Mouse (Mus musculus): Measurements from ENCODE around the gene Adgrl3. TPM values are rescaled to one million over a fixed set of nuclear protein-coding genes. Genes with fewer than 3 reads are reported as not detected.

Gene Adgrl3
- total RNA-seq (2021): 100 to 1,000 TPM; 161 to 176 TPM
- long read RNA-seq, partial matches to known transcripts: 17 of 26 reads
- long read RNA-seq, other reads (novel, unspliced or antisense): 9 of 26 reads

DNA sequence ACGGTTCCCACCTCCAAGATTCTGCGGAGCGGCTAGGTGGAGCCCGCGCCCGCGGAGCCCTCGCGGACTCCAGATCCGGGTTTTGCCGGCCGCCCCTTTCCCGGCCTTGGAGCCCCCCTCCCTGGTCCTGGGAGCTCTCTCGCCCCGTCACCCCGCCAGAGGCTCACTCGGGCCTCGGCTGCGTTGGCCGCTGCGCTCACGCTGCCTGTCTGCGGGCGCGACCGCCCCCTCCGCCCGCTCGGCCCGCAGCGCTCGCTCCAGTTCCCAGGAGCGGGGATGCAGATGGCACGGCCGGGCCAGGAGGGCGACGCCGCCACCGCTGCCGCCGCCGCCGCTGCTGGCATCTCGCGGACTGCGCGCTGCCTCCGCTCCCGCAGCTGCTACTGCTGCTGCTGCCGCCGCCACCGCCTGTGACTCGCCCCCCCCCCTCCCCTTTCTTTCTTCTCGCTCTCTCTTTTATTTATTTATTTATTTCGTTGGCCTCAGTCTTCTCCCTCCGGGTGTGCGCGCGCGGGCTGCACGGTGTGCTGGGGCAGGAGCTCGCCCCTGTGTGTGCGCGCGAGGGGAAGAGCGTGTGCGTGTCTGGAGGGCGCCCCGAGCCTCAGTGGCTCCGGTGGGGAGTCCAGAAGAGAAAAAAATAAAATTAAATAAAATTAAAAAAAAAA lies at the start of gene Adgrl3:
TSS of gene Adgrl3 (plus strand) at position 549 of the 665 bp plus-strand sequence.
- DNase-seq (ENCODE audit: low spot score in 2 of 2): peak; percentile 72 to 80

DNA sequence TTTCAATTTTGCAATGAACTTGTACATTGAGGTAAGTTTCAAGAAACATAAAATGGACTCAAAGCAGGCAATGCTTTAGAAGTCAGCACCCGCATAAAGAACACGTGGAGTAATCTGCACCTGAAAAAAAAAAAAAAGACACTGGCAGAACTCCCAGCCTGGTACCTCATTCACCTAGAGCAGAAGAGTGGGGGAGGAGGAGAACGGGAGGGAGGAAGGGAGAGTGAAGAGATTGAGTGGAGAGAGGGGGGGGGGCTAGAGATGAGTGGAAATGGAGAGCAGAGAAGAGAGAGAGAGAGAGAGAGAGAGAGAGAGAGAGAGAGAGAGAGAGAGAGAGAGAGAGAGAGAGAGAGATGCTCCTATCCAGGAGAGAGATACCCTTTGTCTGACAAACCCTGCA lies 772 bp upstream of the Adgrl3 start:
- DNase-seq (ENCODE audit: low spot score in 2 of 2): no peak

DNA sequence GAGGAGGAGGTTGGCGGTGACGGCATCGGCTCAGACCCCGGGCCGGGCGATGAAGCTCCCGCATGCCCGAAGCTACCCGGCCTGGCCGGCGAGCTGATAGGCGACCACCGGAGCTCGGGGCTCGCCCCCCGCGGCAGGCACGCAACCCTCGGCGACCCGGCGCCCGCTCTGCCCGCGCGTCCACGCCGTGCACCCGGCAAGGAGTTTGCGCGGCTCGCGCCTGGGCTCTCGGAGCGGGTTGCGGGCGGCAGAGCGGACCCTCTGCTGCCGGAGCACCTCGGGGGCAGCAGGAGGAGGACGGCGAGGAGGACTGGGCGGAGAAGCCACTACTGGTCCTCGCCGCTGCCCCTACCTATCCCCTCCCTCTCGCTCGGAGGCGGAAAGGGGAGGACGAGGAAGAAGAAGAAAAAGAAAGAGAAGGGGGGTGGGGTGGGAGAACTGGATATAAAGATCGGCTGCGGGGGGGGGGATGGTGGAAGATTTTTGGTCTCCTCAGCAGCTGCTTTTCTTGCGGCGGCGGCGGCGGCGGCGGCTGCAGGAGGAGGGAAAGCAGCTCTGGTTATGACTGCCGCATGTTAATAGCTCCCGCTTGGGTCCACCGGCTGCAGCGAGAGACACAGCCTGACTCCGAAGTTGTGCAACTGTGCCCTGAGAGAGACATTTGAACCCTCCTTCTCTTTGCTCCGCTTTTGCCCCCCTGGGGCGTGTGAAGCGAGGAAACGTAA lies 505 bp downstream of the Adgrl3 start:
- DNase-seq (ENCODE audit: low spot score in 2 of 2): peak; percentile 52 to 75

DNA sequence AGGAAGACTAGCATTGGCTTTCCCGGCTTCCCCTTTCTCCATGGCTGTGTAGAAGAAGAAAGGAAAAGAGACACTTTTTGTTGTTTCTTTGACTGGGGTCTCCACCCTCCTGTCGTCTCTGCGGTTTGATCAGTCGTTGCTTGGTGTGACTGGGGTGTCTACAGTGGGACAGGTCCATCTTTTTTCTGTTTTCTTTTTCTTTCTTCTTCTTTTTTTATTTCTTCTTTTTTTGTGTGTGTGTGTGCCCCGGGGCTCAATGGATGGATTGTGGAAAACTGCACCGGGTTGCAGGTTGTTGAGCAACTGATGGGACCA lies 1.0 kb downstream of the Adgrl3 start:
- no peak for DNase-seq (ENCODE audit: low spot score in 2 of 2)

- DNase-seq (ENCODE audit: low spot score in 2 of 2): peak; percentile 45 to 70
Observed at GRCm38 (mm10) chr5:81021331-81021863, 1.5 kb downstream of the Adgrl3 start.

DNA sequence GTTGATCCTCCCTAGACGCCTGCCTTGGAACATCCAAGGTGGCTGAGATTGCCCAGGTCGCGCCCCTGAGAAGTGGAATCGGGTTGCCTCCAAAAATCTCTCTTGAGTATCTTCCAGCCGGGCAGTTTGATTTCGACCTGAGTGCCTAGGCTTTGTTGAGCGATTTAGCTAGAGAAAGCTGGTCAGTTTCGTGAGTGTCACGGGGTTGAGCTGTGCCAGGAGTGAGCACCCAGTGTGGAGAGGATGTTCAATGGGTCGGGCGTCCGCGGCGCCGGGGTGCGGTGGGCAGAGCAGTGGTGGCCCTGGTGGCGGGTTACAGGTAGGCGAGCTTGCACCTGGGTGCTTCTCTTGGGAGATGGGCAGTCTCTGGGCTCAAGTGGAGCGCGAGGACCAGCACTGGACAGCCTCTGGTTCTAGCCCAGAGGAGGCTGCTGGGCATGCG lies 1.9 kb downstream of the Adgrl3 start:
- peak in 1 of 2 experiments; percentile 31 for DNase-seq (ENCODE audit: low spot score in 2 of 2)

DNA sequence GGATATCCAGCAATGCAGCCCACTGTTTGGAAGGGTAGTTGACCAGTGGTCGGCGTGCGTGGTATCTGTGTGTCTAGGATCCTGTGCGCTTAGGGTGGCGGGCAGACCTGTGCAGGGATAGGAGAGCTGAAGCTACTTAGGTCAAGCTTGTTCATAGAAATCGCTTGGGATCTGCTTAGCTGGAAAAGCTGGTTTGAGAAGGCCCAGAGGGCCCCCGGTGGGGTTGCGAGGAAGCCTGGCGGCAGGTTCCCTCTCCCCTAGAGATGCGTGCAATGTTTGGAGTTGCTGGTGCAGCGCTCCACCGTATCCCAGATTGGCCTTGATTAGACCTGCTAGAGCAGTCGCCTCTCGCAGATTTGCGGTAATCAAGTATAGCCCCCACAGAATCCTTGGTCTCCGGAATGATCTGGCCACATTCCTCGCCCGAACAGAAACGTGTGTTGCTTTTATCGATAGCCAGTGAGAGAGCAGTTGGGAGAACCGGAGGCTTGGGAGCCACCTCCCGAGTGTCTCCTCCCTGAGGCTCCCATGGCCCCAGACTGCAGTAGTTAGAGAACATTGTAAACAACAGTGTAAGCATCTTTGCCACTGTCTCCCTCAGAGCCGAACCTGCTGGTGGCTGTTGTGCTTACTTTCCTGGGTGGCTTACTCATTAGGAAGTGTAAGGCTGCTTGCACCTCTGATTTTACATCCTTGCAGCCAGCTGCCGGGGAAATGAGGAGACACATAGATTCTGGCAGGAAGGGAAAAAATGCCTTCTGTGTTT lies 2.6 kb downstream of the Adgrl3 start:
- peak; percentile 47 to 60 for DNase-seq (ENCODE audit: low spot score in 2 of 2)

DNA sequence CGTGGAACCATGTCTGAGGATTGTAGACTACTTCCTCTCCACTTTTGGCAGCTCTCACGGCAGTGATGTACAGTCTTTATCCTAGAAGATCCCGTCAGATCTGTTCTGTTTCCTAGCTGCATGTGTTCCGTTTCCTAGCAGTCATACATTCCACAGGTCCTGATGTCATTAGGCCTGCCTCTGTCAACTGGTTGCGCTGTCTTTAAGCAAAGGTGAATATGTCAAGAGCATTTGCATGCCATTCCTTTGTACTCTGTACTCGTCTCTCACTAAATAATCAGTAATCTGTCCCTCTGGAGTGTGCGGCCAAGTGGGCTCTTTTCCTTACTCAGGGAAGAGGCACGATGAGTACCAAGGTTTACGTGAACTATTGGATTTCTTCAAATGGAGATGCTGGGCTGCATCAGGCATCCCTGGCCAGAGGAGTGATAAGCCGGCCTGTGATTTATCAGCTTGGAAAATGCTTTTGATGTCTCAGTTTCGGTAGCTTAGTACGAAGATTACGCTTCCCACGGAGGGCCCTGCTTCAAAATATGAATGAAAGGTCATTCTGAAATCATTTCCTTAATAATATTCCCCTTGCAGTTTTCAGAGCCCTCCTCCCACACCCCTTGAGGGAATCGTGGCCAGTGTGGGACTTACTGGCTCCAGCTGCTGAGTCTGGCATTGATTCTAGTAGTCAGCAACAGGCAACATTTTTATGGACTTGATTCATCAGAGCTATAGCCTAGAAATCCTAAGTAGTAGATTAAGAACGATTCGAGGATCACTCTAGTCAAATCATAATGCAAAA lies 4.2 kb downstream of the Adgrl3 start:
- no peak for DNase-seq (ENCODE audit: low spot score in 2 of 2)

- peak in 1 of 2 experiments; percentile 41 for DNase-seq (ENCODE audit: low spot score in 2 of 2)
Observed at GRCm38 (mm10) chr5:81028875-81029274, 8.9 kb downstream of the Adgrl3 start.

DNA sequence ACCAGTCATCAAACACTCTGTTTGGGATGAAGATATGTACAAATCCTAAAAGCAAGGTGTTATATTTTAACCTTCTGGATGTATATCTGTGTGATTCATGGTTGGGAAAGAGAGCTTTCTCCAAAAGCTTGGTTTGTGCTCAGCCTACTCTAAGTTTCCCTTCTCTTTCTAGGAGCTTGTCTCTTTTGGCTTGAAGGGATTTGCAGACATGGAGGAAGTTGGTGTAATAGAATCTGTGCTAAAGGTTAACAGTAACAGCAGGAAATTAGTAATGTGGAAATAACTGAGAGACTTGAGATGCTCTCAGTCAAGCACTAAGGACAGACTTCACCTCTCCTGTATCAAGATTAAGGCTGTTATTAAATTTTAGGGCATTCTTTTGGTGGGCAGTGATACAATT lies 17.2 kb downstream of the Adgrl3 start:
- no peak for DNase-seq (ENCODE audit: low spot score in 2 of 2)

DNA sequence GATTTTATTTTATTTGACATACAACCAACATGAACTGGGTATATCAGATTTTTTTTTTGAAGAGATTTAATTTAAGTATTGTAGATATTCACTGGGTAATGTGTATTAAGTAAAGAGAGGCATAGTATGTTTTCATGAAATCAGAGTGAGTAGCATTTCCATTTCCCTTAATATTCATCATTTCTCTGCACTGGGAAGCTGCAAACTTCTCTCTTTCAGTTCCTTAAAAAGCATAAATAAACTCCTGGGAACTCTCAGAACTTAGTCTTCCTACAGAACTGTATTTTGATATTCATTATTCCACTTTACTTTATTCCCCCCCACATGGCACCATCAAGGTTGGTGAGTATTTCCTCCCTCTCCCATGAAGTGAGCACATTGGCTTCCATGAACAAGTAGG lies 23.9 kb downstream of the Adgrl3 start:
- no peak for DNase-seq (ENCODE audit: low spot score in 2 of 2)

DNA sequence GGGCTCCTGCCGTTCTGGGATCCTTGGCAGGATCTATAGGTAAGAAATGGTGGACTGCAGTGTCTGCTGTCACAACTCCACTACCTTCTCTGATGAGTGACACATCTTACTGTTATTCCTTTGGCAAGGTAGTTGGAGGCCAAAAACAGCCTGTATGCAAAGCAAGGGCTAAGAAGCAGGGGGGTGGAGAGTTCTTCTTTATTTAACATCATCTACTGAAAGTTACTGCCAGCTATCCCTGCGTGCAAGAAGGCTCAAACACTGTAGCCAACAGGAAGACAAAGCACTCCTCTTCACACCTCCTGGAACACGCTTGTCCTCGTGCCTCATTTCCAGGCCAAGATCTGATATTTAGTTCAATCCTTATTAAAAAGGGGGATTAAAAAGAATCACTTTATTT lies 26.2 kb downstream of the Adgrl3 start:
- no peak for DNase-seq (ENCODE audit: low spot score in 2 of 2)

DNA sequence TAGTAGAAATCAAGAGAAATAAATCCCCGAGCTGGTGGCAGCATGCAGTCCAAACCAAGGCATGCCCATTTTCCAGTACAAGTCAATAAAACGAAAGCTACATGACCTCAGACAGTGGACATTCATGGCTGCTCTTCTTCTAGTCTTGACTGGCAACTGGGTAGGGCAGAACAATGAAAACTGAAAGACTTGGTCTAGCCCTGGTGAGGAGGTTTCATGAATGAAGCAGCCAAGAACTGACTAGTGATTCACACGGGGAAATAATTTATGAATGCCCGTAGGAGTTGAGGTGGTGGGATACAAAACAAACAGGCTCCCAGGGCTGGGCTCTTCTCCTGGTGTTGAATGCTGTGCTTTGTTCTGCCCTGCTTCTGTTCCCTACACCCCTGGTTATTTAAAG lies 34.7 kb downstream of the Adgrl3 start:
- DNase-seq (ENCODE audit: low spot score in 2 of 2): no peak

DNA sequence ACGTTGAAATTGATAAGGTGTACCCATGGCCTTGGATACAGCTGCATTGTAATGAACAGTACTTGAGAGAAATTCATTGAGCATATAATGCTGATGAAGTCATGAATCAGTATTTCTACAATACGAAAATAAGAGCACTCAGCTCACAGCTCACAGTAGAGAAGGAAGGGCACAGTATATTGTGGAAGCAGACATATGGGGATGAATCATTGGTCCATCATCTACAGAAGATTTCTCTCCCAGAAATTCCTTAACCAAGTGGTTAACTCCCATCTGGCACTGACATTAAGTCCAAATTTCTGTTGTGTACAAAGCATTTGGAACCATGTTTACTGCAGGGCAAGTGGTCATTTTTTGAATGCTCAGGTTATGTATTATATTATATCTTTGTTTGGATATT lies 35.3 kb downstream of the Adgrl3 start:
- no peak for DNase-seq (ENCODE audit: low spot score in 2 of 2)

GRCm38 (mm10) chr5:81058122-81058521 lies 38.2 kb downstream of the Adgrl3 start:
- no peak for DNase-seq (ENCODE audit: low spot score in 2 of 2)

GRCm38 (mm10) chr5:81060950-81061349 lies 41.0 kb downstream of the Adgrl3 start:
- DNase-seq (ENCODE audit: low spot score in 2 of 2): no peak

GRCm38 (mm10) chr5:81061386-81061785 lies 41.4 kb downstream of the Adgrl3 start:
- no peak for DNase-seq (ENCODE audit: low spot score in 2 of 2)

GRCm38 (mm10) chr5:81064026-81064425 lies 44.1 kb downstream of the Adgrl3 start:
- DNase-seq (ENCODE audit: low spot score in 2 of 2): no peak

GRCm38 (mm10) chr5:81068173-81068572 lies 48.2 kb downstream of the Adgrl3 start:
- DNase-seq (ENCODE audit: low spot score in 2 of 2): no peak

- DNase-seq (ENCODE audit: low spot score in 2 of 2): no peak
Observed at GRCm38 (mm10) chr5:81068839-81069238, 48.9 kb downstream of the Adgrl3 start.

DNA sequence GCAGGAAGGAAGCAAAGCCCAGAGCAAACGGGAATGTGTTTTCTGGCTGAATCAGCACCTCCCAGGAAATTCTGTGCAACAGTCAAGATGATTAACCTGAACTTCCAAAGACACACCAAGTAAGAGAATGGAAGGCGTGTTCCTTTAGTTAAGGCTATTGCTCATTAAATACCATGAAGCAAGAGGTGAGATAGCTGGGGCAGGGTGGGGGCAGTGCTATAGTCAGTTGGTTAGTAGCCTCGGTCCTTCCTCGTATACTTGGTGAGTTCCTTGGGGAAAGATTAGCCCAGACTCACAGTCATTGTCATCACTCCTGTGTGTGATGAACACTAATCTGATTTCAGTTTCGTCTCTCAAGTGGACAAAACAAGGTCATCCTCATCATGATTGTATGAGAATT lies 53.0 kb downstream of the Adgrl3 start:
- DNase-seq (ENCODE audit: low spot score in 2 of 2): no peak

Data from layer of hippocampus, adult 18-20 months (tissue).